Mouse (Mus musculus) liver, embryonic 12.5 days (tissue): ENCODE results near the gene Baiap3. TPM values are rescaled to one million over a fixed set of nuclear protein-coding genes. Genes with fewer than 3 reads are reported as not detected.

Experiments
- ATAC-seq: fragments of 200-750 bp; cut with Nextera tagmentation; 2 replicates; pipeline ENCODE4 v1.8.0; 2017; ENCODE audit warnings: moderate number of reproducible peaks, mild to moderate bottlenecking, moderate library complexity
- H3K27ac ChIP-seq: fragments of 300-500 bp; sonication (generic); 2 replicates; pipeline ENCODE4 v1.5.1; 2016; ENCODE audit warnings: mild to moderate bottlenecking
- H3K27me3 ChIP-seq: fragments of 300-500 bp; sonication (generic); replicated peaks from 2 replicates; pipeline ENCODE4 v1.6.1; 2016; ENCODE audit warnings: mild to moderate bottlenecking, moderate library complexity
- H3K36me3 ChIP-seq: fragments of 300-500 bp; sonication (generic); 2 replicates; pipeline ENCODE4 v1.6.1; 2016; ENCODE audit warnings: mild to moderate bottlenecking, moderate library complexity
- H3K4me1 ChIP-seq: fragments of 300-500 bp; sonication (generic); 2 replicates; pipeline ENCODE4 v1.6.1; 2016
- H3K4me2 ChIP-seq: fragments of 300-500 bp; sonication (generic); 2 replicates; pipeline ENCODE4 v1.6.1; 2016; ENCODE audit warnings: mild to moderate bottlenecking, moderate library complexity
- H3K4me3 ChIP-seq: fragments of 300-500 bp; sonication (generic); 2 replicates; pipeline ENCODE4 v1.5.1; 2016; ENCODE audit warnings: mild to moderate bottlenecking, moderate library complexity
- H3K9ac ChIP-seq: fragments of 300-500 bp; sonication (generic); 2 replicates; pipeline ENCODE4 v1.6.1; 2016; ENCODE audit warnings: mild to moderate bottlenecking, moderate library complexity
- H3K9me3 ChIP-seq: fragments of 300-500 bp; sonication (generic); replicated peaks from 2 replicates; pipeline ENCODE4 v1.6.1; 2016; ENCODE audit warnings: mild to moderate bottlenecking, moderate library complexity
- WGBS: fragments of 180-500 bp; shearing (Covaris S2); methylation state at CpG from one replicate; pipeline ENCODE4 v1.1.7; 2016; ENCODE audit not compliant: insufficient replicate concordance; 5-methylcytosine and 5-hydroxymethylcytosine counted together
- polyA plus RNA-seq: library from polyadenylated mRNA; unstranded; fragments of >200 nt; fragmentation: Nextera tagmentation; extraction: Ambion mirVana; gene quantifications from 2 replicates; pipeline ENCODE4 v1.2.1, GENCODE M21; 2016

The Baiap3 gene
- polyA plus RNA-seq, 1 experiment from 2014 or later, result 0.30 TPM

DNA sequence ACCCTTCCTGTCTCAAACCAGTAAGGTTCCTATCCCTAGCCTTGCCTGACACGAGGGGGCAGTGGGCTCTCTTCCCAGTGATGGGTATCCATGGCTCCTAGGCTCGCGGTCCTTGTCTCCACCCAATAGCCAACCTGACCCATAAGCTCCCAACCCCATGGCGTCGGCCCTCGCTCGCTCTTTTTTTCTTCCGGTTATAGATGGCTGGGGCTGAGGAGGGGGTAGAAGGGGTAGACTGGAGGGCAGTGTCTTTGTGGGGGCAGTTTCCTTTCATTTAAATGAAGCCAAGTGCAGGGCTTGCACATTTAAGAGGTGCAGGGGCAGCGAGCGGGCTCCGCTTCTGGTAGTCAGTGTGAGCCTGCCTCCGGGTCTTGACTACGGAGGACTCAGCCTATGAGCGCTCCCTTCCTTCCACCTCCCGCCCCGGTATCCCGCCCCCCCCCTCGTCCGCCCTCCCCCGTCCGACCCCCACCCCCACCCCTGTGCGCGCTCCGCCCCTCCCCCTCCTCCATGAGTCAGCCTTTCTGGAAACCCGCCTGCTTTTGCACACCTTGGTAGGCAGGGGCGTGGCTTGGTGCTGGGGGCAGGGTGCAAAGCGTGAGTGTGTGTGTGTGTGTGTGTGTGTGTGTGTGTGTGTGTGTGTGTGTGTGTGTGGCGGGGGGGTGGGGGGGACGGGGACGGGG is 34.2 kb downstream of the Baiap3 start:
- Histone ChIP-seq H3K9ac (peak overlapping the region; percentile 89), H3K9me3 (no peaks in the 10 kb centered on the region), H3K27me3 (no peaks in the 10 kb centered on the region), H3K4me1 (peaks cover 58% of the 10 kb centered on the region), H3K4me2 (peak overlapping the region; percentile 89), H3K36me3 (peaks cover 35% of the 10 kb centered on the region), H3K27ac (peak overlapping the region; percentile 99), H3K4me3 (peak overlapping the region; percentile 80)
- ATAC-seq, result peak; percentile 80
- WGBS, result under 1% methylated on average over 17 of the region's 30 CpGs

DNA sequence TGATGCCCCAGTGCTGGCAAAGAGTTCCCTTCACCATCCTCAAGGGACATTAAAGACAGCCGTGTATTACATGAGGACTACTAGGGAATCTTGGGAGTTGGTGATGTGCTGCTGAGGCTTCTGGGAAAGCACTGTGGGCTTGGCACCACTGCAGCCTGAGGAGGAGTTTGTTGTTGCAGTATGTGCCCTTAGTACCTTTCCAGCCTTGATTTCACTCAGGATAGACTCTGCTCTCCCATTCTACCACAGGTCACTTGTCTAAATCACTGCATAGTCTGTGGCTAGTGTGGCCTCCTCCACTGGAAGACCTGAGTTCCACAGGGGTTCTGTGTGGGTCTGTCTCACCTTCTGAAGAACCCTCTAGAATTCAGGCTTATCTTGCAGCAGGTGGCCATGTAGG is 35.4 kb downstream of the Baiap3 start:
- peak overlapping the region; percentile 99 for H3K27ac ChIP-seq
- no peak overlapping the region; the same call in 1 of the 2 replicates for H3K4me3 ChIP-seq
- H3K36me3 ChIP-seq, result peaks cover 33% of the 10 kb centered on the region
- 79% methylated on average over 1 of the region's 1 CpGs for WGBS
- no peaks in the 10 kb centered on the region for H3K27me3 ChIP-seq
- peak overlapping the region; percentile 89; the same call in 1 of the 2 replicates for H3K9ac ChIP-seq
- H3K4me2 ChIP-seq, result peak overlapping the region; percentile 89; the same call in 1 of the 2 replicates
- H3K9me3 ChIP-seq, result no peaks in the 10 kb centered on the region
- ATAC-seq, result no peak
- H3K4me1 ChIP-seq, result peaks cover 46% of the 10 kb centered on the region

- 77% methylated on average over 15 of the region's 15 CpGs for WGBS
- ATAC-seq, result no peak
- H3K9ac ChIP-seq, result no peak overlapping the region
These were observed 36.5 kb downstream of the Baiap3 start for GRCm38 (mm10) chr17:25219492-25220295.

DNA sequence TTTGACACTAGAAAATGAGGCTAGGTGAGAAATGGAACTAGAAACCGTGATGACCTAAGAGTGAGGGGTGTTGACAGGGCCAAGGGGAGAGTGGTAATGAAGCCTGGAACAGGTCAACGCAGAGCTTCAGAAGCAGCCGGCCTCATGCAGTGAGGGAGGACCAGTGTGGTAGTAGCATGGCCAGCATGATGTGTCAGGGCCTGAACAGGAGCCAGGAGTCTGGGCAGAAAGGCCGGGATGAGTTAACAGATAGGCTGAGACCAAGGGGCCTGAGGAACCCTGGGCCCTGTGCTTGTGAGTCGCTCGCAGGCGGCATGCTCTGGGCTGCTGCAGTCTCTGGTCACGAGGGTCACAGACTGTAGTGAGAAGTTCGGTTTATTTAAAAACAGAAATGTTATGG is 37.2 kb downstream of the Baiap3 start:
- H3K36me3 ChIP-seq, result peaks cover 51% of the 10 kb centered on the region
- WGBS, result 84% methylated on average over 9 of the region's 9 CpGs
- no peak overlapping the region for H3K9ac ChIP-seq
- no peak overlapping the region for H3K4me3 ChIP-seq
- no peaks in the 10 kb centered on the region for H3K27me3 ChIP-seq
- peaks cover 28% of the 10 kb centered on the region for H3K4me1 ChIP-seq
- no peak for ATAC-seq
- no peak overlapping the region for H3K27ac ChIP-seq
- H3K4me2 ChIP-seq, result no peak overlapping the region
- H3K9me3 ChIP-seq, result no peaks in the 10 kb centered on the region

More at GRCm38 (mm10) chr17:25219492-25220295, 36.5 kb downstream of the Baiap3 start:
- Histone ChIP-seq H3K9me3 (no peaks in the 10 kb centered on the region), H3K4me2 (no peak overlapping the region), H3K4me1 (peaks cover 36% of the 10 kb centered on the region), H3K27me3 (no peaks in the 10 kb centered on the region), H3K27ac (no peak overlapping the region; the same call in 1 of the 2 replicates), H3K4me3 (no peak overlapping the region), H3K36me3 (peaks cover 43% of the 10 kb centered on the region)

DNA sequence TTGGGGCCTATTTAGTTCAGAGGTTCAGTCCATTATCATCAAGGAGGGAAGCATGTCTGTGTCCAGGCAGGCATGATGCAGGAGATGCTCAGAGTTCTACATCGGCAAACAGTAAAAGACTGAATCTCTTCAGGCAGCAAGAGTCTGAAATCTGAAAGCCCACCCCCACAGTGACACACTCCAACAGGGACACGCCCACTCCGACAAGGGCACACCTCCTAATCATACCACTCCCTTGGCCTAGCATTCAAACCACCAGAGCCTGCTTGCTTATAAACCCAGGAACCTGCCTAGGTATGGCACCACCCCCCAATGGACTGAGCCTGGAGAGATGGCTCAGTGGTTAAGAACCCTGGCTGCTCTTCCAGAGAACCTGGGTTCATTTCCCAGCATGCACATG is 40.7 kb downstream of the Baiap3 start:
- Histone ChIP-seq H3K36me3 (peaks cover 82% of the 10 kb centered on the region), H3K27me3 (no peaks in the 10 kb centered on the region), H3K9ac (no peak overlapping the region), H3K27ac (no peak overlapping the region), H3K9me3 (no peaks in the 10 kb centered on the region), H3K4me1 (peaks cover 6% of the 10 kb centered on the region; the same call in 1 of the 2 replicates), H3K4me2 (no peak overlapping the region), H3K4me3 (no peak overlapping the region)
- 76% methylated on average over 3 of the region's 3 CpGs for WGBS
- no peak for ATAC-seq

DNA sequence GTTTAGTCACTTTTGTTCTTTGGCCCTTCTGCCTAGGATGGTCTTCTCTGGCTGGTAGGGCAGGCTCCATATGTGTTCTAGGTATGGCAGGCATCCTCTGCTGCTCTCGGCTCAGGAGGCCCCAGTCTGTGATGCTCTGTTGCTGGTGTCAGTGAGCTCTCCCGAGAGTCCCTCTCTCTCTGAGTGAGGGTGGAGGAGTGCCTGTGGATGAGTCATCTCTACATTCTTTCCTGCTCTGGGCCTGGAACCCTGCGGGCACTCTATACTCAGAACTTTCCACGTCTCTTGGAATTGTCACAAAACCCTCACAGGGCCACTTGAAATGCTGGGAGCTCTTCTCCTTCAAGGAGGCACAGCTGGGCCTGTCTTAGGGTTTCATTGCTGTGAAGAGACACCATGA is 44.5 kb downstream of the Baiap3 start:
- Histone ChIP-seq H3K4me1 (no peaks in the 10 kb centered on the region), H3K36me3 (peaks cover 95% of the 10 kb centered on the region), H3K27me3 (no peaks in the 10 kb centered on the region), H3K4me2 (no peak overlapping the region), H3K9me3 (no peaks in the 10 kb centered on the region), H3K9ac (no peak overlapping the region), H3K4me3 (no peak overlapping the region), H3K27ac (no peak overlapping the region)
- WGBS, result 71% methylated on average over 4 of the region's 4 CpGs
- ATAC-seq, result no peak

GRCm38 (mm10) chr17:25210680-25211466 is 45.3 kb downstream of the Baiap3 start:
- no peak for ATAC-seq
- Histone ChIP-seq H3K4me2 (no peak overlapping the region), H3K27me3 (no peaks in the 10 kb centered on the region), H3K9me3 (no peaks in the 10 kb centered on the region), H3K27ac (no peak overlapping the region), H3K9ac (no peak overlapping the region), H3K4me1 (no peaks in the 10 kb centered on the region), H3K36me3 (peaks cover 95% of the 10 kb centered on the region), H3K4me3 (no peak overlapping the region)
- WGBS, result 80% methylated on average over 15 of the region's 15 CpGs

DNA sequence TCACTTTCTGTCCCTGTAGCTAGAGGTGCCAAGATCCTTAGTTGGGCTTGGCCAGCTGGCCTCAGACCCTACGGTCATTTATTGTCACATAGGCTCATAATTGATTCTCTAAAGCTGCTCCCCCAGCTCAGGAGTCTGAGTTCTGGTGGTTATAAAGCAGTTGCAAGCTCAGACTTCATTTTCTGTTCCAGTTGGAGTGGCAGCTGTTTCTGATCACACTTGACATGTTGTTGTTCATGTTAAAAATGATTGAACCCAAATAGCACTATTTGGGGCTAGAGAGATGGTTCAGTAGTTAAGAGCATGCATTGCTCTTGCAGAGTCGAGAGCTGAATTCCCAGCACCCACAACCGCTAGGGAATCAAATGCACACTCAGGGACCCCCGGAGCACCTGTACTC is 46.2 kb downstream of the Baiap3 start:
- Histone ChIP-seq H3K9ac (no peak overlapping the region), H3K4me3 (no peak overlapping the region), H3K4me1 (no peaks in the 10 kb centered on the region), H3K27me3 (no peaks in the 10 kb centered on the region), H3K27ac (no peak overlapping the region), H3K36me3 (peaks cover 95% of the 10 kb centered on the region), H3K4me2 (no peak overlapping the region), H3K9me3 (no peaks in the 10 kb centered on the region)
- no peak for ATAC-seq
- WGBS, result 86% methylated on average over 4 of the region's 4 CpGs

DNA sequence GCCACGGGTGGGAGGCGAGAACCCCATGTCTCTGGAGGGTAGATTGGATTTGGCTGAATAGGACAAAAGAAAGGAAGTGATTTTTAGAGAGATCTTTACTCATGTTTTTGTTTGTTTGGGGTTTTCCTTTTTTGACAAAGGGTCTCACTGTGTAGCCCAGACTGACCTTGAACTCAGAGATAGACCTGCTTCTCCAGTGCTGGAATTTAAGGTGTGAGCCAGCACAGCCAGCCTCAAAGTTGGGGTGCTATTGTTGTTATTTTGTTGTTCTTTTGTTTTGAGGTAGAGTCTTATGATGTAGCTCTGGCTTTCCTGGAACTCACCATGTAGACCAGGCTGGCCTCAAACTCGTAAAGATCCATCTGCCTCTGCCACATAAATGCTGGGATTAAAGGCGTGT is 53.8 kb downstream of the Baiap3 start:
- ATAC-seq, result no peak
- WGBS, result 84% methylated on average over 4 of the region's 4 CpGs
- Histone ChIP-seq H3K9ac (no peak overlapping the region), H3K4me1 (peaks cover 2% of the 10 kb centered on the region), H3K4me2 (no peak overlapping the region), H3K4me3 (no peak overlapping the region), H3K27ac (no peak overlapping the region), H3K9me3 (no peaks in the 10 kb centered on the region), H3K27me3 (no peaks in the 10 kb centered on the region), H3K36me3 (peaks cover 85% of the 10 kb centered on the region)
